Mouse (Mus musculus): ENCODE measurements around the gene Slc5a3. TPM values are rescaled to one million over a fixed set of nuclear protein-coding genes. Genes with fewer than 3 reads are reported as not detected.

Gene Slc5a3
- 3.1 to 4.6 TPM (median 3.9 TPM) in 4 replicates for total RNA-seq (2023)

GRCm38 (mm10) chr16:92057852-92058643, at the start of gene Slc5a3, which contains the start of the genes Mrps6 and Gm49711:
Gene Slc5a3, plus strand, starts transcription at chr16:92058322.
Gene Mrps6, plus strand, starts transcription at chr16:92058270.
Gene Gm49711, plus strand, starts transcription at chr16:92058316.

Other genes starting within 250 kb of the Slc5a3 start
- 8.5 to 10.6 TPM (median 9.3 TPM) in 4 replicates for gene Mrps6, start 52 bp upstream of the Slc5a3 start, total RNA-seq (2023)
- not detected in 4 replicates for gene Gm49711, start within 50 bp of the Slc5a3 start, total RNA-seq (2023)
- not detected in 4 replicates for gene Kcne2, start 234.1 kb downstream of the Slc5a3 start, total RNA-seq (2023)
- gene Smim11, start 243.0 kb downstream of the Slc5a3 start, total RNA-seq (2023): 16.0 to 25.4 TPM (median 24.3 TPM) in 4 replicates